Mouse (Mus musculus) megakaryocyte progenitor cell, adult 5-6 weeks (primary cell): ENCODE measurements around the gene Kifc3. TPM values are rescaled to one million over a fixed set of nuclear protein-coding genes. Genes with fewer than 3 reads are reported as not detected.

ENCODE experiments used
- ATAC-seq: replicated peaks from 2 replicates; pipeline ENCODE4 v1.8.0; 2016; ENCODE audit warnings: mild to moderate bottlenecking, moderate TSS enrichment, inconsistent platforms; ENCODE audit not compliant: poor library complexity
- total RNA-seq, 2 experiments: library from RNA; stranded (forward) in 1 of 2; stranded (reverse) in 1 of 2; fragments of 157-497, 149-512 nt in 1 of 2; fragments of 200-1000 nt in 1 of 2; gene quantifications; 2 replicates each; pipeline versions ENCODE4 v1.2.3 to v1.2.4; 2015 to 2017

Gene Kifc3
- total RNA-seq, 2 experiments from 2014 or later = 0.99 to 1.4 TPM

DNA sequence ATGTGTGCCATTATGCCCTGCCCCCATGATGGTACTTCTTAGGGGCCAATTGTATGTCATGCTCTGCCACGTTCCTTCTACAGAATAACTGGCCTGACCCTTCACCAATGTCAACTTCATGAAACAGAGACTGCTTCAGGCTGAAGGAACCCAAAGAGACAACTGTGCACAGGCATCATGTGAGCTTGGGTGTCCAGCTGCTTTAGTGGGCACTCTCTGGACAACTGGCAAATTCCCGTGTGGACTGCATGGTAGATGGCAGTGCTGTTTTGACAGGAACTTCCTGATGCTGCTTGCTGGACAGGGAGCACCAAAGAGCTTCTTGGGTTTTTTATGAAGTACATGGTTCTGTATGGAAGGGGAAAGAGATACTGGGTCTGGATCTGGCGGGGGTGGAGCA is 43.3 kb downstream of the Kifc3 start:
- ATAC-seq = no peak

DNA sequence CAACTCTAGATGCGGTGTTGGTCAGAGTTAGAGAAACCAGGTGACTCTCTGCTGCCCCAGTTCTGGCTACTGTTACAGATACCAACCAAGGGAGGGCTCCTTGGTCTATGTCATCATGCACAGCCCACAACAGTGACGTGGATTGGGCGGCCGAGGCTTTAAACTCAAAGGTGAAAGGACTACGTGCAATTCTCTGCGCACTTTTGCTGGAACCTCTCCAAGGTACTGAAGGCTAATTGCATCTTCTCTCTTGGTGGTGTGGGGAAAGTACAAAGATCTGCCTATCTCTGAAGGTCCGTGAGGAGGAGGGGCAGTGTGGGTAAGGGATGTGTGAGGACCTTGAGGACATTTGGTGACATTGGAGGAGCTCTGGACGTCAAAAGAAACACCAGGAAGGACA is 44.0 kb downstream of the Kifc3 start:
- no peak for ATAC-seq

DNA sequence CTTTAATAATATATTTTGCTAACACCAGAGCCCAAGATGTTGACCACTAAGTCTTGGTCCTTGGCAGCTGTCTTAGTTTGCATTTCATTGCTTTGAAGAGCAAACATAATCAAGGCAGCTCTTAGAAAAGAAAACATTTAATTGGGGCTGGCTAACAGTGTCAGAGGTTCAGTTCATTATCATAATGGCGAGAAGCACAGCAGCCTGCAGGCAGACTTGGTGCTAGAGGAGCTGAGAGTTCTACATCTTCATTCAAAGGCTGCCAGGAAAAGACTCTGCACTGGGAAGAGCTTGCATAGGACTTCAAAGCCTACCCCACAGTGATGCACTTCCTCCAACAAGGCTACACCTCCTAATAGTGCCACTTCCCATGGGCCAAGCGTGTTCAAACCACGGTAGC is 45.5 kb downstream of the Kifc3 start:
- ATAC-seq = no peak

DNA sequence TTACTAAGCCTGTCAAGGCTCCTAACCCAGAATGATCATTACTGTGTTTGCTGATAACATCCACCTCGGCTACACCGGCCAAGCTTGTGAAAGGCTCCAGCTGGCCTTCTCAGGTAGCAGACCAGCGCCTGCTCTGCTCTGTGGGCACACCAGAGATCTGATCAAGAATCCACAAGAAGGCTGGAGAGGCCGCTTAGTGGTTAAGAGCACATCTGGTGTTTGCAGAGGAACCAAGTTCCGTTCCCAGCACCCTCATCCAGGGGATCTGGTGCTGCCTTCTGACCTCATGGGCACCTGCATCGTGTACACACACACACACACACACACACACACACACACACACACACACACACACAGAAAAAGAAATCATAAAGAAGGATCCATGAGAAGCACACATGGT is 46.5 kb downstream of the Kifc3 start:
- no peak for ATAC-seq

DNA sequence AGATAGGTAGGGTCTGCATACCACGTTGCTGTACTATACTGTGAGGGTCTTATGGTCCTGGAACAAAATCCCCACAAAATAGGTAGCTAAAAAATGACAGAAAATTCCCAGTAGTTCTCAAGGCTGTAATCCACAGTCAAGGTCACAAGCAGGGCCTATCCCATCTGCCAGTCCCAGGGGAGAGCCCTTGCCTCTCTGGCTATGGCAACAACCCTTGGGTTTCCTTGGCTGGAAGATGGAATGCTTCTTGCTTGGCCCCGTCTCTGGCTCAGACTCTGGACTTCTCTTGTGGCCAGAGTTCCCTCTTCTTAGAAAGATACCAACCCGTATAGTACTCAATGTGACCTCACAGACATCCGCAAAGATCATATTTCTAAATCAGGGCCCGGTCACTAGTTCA is 47.3 kb downstream of the Kifc3 start:
- no peak for ATAC-seq

DNA sequence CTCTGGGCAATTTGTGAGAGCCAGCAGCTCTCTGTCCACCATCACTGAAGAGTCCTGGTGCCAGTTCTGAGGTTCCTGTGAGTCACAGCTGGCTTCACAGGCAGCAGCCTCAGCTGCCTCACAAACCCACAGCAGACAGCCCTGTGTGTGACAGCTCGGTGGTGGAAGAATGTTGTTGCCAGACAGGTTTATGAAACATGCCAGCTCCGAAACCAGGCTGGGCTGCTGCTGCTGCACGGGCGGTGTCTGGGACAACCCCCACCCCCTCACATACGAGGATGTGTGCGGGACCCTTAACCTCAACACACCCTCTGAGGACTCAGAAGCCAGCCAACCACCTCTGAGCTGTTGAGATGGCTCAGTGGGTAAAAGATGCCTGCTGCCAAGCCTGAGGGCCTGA is 48.0 kb downstream of the Kifc3 start:
- ATAC-seq = no peak

DNA sequence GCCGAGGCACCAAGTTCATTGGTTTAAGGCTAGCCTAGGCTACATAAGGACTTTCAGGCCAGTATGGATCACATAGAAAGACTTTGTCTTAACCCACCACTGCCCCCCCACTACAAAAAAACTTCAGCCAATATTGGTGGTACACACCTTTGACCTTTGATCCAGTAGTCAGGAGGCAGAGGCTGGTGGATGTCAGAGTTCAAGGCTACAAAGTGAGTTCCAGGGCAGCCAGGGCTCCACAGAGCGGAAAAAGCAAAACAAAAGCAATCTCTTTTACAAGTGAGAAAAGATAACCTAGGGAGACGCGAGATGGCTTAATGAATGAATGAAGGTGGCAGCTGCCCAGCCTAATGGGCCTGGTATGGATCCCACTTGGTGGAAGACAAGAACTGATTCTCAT is 48.6 kb downstream of the Kifc3 start:
- ATAC-seq = no peak

DNA sequence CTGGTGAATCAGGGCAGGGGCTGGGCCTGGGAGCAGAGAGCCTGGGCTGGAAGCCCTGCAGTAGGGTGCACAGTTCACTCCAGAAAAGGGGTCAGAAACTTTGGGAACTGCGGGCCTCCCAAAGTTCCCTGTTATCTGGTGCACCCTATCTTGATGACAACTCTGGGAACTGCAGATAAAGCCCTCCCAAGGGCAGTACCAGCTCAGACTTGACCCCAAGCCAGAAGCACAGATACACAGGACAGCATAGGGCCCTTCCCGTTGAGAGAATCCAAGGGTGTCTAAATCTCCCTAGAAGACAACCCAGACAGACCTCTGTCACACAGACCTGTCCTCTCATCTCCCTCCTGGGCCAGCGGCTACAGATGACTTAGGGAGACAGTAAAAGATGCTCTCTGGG is 52.0 kb downstream of the Kifc3 start:
- no peak for ATAC-seq

DNA sequence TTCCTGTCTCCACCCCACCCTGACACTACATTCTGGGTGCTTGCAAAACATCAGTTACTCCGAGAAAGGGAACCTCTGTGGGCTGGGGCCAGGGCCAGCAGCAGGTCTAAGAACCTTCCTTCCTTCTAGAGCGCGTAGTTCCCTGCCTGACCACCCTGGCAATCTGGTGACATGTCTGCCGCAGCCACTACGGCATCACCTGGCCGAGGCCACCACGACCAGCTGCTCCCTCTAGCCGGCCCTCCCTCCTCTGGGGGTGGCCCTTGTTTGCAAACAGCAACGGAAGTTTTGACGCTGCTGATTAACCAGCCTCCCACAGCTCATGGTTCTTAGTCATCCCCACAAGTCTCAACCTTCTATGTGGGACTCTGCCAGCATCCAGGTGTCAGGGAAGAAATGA is 53.2 kb downstream of the Kifc3 start:
- ATAC-seq = peak; percentile 90

DNA sequence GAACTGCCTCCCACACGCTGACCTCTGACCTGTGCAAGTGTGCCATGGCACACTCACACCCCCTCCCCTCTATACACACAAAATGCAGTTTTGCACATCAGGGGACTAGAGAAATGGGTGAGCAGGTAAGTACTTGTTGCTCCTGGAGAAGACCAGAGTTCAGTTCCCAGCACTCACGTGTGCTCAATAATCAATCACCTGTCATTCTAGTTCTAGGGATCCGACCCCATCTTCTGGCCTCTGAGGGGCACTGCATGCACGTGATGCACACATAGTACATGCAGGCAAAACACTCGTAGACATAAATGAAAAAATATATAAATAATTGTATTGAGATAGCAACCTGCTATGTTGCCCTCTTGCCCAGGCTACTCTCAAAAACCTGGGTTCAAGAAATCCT is 55.8 kb downstream of the Kifc3 start:
- ATAC-seq = no peak

DNA sequence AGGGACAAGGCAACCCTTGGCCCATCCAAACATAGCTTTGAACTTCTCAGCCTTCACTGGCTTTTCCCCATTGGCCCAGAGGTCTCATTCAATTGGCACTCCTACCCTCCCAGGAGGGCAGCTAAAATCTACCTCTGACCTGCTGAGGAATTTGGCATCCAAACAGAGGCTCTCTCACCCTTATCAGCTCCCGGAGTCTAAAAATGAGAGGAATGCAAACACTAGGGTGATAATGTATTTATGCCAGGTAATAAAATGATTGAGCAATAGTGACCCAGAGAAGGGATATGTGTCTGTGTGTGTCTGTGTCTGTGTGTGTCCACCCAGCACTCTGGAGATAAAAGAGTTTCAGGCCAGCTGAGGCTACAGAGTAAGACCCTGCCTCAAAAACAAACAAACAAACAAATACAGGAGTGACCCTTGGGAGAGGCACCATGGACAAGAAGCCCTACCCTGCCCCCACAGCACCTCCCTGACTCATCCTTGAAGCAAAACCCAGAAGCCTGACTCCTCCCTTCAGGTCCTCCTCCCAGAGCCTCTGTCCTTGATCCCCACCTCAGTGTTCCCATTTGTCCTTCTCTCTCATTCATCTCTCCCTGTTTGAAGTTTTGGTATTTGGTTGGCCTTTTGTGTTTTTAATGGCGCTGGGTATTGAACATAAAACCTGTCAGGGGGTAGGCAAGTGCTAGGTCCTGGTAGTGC is 56.4 kb downstream of the Kifc3 start:
- no peak for ATAC-seq

DNA sequence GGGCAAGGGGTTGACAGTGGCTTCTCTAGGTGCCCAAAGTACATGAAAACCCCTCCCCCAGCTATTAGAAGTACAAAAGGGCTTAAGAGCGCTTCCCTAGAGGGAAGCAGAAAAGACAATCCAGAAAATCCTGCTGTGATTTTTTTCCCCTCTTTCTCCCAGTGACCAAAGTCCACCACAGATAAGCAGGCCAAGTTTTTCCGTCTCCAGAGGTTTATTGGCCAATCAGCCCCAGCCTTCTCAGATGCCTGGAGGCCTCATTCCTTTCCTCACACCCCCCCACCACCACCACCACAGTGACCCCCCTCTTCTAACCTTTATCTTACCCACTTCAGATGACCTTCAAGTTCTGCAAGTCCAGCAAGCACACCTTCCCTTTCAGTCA is 58.0 kb downstream of the Kifc3 start:
- ATAC-seq = no peak

DNA sequence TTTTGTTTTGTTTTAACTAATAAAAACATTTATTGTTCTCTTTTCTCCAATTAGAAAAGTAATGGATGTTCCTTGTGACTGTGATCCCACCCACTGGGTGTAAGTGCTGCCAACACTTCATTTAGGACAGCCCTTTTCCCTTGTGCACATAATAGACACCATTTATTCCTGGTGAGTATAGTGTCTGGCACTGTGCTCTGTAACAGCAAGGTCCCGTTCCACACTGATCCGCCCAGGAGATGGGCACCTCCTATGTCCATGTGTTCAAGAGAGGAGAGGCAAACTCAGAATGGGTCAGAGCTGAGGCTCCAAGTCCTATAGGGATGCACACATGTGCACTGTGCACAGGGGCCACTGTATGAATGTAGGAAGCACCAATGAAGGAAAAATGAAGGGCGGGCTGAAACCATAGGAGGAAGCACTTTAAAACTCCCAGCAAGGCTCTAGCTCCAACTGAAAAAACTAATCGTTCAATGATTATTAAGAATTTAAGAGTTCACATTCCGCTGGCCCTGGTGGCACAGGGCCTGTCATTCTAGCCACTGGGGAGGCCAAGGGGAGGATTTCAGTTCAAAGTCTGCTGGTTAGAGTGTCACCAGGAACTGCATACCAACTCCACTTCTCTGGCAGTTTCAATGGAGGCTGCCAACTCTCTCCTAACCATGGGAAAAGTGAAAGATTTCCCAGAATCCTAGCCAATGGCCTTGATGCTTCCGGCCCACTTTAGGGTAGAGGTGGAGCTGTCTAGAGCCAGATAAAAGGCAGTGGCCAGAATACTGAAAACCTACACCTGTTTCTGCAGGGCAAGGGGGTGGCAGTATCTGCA is 58.6 kb downstream of the Kifc3 start:
- no peak for ATAC-seq

DNA sequence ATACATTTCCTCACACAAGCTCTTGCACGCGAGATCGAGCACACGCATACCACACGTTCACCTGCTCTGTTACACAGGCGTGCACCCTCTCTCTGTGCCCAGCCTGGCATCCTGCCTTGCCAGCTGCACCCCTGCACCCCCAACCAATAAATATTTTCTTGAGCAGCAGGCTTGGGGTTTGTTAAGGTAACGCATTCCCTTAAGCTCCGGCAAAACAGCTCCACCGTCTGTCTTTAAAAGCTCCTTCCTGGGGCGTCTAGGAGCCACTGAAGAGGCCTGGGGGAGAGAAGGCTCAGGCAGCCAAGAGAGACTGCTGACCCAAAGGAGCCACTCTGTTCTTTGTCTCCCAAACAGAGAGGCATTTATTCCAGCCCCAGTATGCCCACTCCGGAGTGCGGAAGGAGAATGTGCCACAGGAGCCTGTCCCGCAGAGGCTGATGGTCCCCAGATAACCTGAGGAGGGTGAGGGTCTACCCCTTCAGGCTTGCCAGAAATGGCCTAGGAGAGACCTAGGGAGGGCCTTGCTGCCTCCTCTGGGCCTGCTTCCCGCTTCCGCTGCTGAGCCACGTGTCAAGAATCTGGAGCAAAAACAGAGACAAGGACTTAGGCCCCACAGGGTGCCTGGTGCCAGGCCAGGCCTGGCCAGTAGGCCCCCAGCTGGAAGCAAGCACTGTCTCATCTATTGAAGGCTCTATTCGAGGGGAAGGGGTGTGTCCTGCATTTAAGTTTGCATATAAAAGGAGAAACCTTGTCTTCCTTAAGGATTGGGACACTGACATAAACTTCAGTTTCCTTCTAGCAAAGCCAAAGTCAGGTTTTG is 59.4 kb downstream of the Kifc3 start:
- no peak for ATAC-seq

DNA sequence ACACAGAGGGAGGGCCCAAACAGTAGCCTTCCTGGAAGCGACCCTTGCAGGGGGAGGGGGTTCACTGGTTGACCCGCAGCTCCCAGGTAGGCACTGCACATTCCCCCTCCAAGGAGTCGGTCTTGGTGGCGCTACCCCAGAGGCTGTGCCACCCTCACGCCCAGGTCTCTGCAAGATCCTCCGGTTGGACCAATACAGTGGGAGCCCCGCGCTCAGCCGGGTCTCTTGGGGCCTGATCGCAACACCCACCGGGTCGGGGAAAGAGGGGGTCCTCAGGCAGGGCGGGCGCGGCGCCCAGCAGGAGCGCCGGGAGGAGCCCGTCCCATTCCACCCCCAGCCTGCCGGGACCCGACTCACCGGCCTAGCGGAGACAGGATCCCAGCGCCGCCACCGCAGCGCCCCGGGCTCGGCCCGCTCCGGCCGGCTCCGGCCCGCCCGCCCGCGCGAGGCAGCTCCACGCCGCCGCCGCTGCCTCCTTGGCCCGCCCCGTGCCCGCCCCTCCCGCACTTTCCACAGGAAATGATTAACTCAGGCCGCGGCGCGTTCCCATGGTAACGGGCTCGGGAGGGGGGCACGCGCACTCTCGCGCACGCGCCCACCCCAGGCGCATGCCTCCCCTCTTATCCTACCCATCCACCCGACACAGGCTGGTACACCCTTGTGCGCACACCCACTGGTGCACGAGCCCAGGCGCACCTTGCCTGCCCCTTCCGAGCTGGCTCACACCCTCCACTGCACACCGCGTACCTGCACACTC is 60.4 kb downstream of the Kifc3 start:
- peak; percentile 74 for ATAC-seq

DNA sequence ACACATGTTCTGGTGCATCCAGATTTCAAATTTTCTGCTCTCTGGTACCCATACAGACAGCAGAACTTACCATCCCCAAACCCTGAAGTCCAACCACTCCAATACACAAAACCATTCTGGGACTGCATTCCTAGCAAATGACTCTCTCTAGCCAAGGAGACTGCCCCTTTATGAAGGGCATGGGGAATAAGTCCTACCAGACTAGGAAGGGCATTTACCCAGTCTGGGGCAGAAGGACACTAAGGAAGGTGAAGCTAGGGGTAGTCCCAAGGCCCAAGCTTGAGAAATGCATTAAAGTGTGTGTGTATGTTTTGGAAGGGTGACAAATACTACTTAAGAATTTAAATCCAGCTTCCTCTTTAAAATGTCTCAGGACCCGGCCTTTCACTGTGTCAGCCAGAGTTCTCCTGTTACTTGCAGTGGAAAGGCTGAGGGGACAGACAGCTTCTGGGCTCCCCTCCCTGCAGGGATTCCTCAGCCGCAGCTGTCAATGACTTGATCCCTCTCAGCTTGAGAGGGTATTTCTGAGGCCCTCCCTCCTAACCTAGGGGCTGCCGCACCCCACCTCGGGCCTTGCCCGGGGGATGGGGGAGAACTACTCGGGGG is 61.0 kb downstream of the Kifc3 start:
- no peak for ATAC-seq

DNA sequence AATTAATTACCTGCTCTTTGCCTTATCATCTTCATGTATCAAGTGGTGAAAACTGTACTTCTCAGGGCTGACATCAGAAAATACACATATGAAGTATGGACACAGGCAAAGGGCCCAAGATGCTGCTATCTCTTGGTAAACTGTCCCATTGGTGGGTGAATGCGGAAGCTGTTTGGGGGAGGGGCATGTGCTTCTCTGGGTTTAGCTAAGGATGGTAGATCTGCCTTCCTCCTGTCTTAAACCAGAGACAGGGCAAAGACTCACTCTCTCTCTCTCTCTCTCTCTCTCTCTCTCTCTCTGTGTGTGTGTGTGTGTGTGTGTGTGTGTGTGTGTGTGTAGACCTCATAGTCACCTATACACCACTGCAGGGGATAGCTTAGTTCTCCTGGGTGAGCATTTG is 61.6 kb downstream of the Kifc3 start:
- no peak for ATAC-seq

DNA sequence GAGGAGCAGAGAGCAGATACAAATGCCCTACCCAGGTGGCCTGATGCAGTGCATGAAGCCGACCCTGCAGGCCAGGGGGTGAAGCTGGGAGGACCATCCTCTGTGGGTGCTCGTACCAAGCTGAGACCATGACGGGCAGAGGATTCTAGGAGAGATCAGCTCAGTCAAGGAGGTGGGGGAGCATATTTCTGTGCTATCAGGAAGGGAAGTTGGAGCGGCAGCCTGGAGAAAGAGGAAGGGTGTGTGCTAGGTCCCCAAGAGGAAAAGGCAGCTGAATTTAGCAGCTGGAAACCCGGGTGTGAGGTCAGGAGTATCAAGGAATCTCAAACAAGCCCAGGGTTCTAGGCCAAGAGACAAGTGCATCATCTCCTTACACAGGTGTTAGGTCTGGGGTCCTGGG is 62.1 kb downstream of the Kifc3 start:
- peak; percentile 17; the same call in 1 of the 2 replicates for ATAC-seq

DNA sequence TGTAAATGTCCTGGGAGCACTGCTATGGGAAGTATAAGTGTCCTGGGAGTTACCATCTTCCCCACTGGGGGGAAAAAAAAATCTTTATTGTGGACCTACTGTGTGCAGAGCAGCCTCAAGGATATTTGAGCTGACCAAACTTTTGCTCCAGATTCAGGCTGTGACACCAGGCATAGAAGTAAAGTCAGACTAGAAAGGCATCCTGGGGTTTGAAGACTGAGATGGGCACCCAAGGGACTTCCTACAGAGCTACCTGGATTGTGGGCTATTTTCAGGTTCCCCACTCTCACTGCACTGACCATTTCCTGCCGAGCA is 63.6 kb downstream of the Kifc3 start:
- no peak for ATAC-seq

DNA sequence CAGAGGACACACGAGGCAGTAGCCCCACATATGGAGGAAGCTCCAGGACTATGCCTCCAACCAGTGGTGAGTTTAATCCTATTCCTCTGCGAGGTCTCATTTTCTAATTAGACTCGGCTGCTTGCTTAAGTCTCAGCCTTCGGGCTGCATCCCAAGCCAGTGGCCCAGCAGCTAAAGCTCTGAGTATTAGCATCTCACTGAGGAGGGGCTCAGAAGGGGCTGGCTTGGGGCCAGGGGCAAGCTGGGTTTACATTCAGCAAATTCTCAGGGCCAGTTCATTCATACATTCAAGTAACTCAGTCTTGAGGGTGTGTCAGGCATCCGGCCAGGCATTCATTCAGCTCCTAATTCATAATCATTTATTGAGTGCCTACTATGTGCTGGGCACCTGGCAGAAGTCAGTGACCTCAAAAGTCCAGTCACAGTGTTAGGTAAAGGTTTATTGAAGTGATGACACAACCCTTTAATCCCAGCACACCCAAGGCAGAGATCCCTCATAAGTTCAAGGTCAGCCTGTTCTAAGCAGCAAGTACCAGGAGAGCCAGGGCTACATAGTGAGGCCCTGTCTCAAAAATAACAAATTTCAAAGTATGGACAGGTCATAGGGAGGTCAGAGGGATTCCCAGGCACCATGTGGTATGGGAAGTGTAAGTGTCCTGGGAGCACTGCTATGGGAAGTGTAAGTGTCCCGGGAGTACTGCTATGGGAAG is 64.1 kb downstream of the Kifc3 start:
- no peak for ATAC-seq
